Mouse (Mus musculus) T-helper 2 cell (primary cell): ENCODE measurements around the gene Plxnb1.

ENCODE experiments used
- in situ Hi-C: fragments of 300-600 bp; cut with MboI, MseI; formaldehyde crosslinking; loops from one replicate; pipeline ENCODE4 v1.15.1; 2025; ENCODE audit warnings: high pct_unique_total_duplicates

Gene Plxnb1

GRCm38 (mm10) chr9:109059136-109059903, 35.9 kb upstream of the Plxnb1 start, which contains the start of gene Trex1:
Gene Trex1, minus strand, starts transcription at chr9:109059734.
- in situ Hi-C loops, result loop anchor here (25.0 kb wide), 1 partner anchor 1522 kb away; the partner anchor contains the start of genes Cyb561d2, Nprl2, Tmem115 and Zmynd10

- in situ Hi-C loops, result loop anchor here (5.0 to 25.0 kb wide), 2 partner anchors 58 to 1523 kb away; partner anchors contain the start of genes Cyb561d2, Nprl2, Tmem115 and Zmynd10
Observed at GRCm38 (mm10) chr9:109060184-109060897, 34.8 kb upstream of the Plxnb1 start.

DNA sequence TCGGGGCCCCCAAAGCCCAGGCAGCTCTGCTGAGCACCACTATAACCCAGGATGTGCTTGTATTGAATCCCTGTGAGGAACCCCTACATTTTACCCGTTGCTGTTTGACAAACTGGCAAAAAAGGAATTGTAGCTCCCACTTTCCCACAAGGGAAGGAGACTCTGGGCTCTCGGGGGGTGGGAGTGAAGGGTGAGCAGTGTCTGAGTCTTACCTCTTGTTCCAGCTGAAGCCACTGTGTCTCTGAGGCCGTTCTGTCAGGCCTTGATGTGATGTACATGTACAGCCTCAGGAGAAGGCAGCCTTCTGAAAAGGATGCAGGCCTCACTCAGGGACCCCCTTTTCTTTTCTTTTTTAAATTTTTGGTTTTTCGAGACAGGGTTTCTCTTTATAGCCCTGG, 34.3 kb upstream of the Plxnb1 start:
- in situ Hi-C loops, result loop anchor here (5.0 to 25.0 kb wide), 2 partner anchors 59 to 1524 kb away; partner anchors contain the start of genes Cyb561d2, Nprl2, Tmem115 and Zmynd10

DNA sequence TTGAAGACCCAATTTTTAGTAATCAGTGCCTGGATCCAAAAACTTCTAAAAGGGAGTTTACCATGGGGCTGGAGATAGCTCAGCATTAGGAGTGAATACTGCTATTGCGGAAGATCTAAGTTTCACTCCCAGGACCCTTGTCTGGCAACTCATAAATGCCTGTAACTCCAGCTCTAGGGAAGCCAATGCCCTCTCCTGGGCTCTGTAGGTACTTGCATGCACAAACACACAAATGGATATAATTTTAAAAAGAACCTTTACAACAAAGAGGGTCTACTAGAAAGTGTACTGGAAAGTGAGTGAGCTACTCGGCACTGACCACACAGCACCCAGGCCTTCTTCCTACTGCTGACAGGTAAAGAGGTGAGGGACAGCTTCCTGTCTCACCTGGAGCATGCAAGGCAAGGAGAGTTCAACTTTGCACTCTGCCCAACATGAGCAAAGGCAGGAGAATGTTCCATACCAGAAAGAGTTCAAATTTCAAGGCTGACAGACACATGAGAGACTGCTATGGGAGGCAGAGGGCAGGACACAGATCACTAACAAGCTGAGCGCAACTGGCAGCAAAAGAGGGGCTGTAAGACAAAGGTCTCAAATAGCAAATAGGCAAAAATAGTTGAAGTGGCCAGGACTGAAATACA, 27.0 kb upstream of the Plxnb1 start:
- in situ Hi-C loops, result loop anchor here (25.0 kb wide), 1 partner anchor 1531 kb away; the partner anchor contains the start of genes Cyb561d2, Nprl2, Tmem115 and Zmynd10

DNA sequence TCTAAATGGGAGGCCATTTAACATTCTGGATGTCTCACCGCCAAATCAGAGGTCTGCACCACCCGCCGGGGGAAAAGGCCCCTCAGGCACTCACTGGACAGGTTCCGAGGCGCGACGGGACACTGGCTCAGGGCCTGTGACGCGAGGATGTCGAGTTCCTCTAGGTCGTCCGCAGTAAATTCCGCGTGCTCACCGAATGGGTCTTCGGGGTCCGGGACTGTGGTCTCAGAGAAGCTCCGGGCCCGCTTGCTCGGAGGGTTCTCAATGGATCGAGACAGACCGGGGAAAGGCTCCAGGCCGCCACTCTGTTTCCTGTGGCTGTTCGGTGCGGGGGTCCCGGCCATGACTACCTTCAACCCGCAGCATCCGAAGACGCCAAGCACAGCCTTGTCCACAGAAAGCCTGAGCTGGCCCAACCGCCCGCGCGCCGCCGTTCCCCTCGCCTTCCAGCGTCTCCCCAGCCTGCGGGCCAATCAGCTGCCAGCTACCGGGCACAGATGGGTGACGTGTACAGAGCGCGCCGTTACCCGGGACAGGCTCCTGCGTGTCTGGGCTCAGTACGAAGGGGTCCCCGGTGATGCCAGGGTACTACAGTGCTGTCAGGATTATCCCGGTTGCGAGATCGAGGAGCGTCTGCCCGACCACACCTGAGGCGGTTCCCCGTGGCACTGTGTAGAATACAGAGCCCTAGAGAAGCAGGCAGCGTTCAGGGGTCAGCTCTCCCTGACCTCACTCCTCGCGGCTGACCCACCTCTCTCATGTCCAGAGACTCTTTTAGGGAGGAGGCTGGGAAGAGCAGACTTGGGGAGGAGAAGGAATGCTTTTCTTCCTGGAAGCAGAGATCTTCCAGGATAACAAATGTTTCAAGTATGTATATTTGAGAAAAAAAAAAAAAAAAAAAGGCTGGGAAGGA, 21.3 kb upstream of the Plxnb1 start, which contains the start of gene Atrip:
Atrip (minus strand) TSS at position 464 of the 913 bp plus-strand sequence.
- in situ Hi-C loops, result loop anchor here (25.0 kb wide), 1 partner anchor 1537 kb away; the partner anchor contains the start of genes Cyb561d2, Nprl2, Tmem115 and Zmynd10

GRCm38 (mm10) chr9:109080516-109080915, 14.7 kb upstream of the Plxnb1 start:
- in situ Hi-C loops, result loop anchor here (10.0 kb wide), 1 partner anchor 786 kb away; the partner anchor contains the start of genes Amt and Nicn1

DNA sequence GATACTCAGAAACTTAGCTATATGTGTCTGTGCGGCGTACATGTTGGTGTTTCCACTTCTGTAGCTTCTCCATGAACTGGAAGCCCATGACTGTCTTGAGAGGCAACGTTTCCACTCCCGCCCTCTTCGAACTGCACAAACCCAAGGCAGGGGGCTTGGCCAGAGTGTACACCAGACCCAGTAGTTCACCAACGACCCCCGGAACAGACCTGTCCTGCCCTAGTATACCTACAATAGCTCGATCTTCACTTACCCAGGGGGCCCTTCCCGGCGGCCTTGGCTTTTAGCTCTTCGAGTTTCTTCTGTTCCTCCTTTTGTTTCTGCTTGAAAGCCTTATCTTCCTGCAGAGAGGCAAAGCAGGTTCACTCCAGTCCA, 13.5 kb upstream of the Plxnb1 start:
- in situ Hi-C loops, result loop anchor here (10.0 kb wide), 1 partner anchor 787 kb away; the partner anchor contains the start of genes Amt and Nicn1

DNA sequence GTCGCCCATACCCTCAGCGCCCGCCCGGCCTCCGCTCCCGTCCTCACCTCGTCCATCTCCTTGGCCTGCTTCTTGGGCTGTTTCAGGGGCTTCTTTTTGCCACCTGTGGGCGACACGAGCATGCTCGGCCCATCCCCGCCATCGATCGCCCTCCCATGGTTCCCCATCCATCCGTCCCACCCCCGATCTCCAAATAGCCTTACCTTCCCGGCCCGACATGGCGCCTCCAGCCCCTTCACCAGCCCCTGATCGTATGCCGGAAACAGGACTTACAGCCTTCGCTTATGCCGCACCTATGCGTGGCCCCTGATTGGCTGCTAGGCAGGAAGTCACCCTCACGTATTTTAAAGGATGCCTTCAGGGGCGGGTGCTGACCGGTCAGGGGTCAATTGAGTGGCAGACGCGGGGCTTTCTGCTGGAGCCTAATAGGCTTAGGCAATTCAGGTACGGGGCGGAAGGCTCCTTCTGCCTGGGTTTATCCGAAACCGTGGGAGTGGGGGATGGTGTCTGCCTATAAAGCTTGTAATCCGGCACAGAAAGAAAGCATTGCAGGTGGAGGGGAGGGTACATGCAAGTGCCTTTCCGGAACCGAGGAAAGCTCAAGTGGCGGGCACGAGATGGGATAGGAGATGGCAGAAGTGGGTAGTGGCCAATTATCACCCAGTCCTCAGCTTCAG, 12.9 kb upstream of the Plxnb1 start, which contains the start of the genes Ccdc51 and Tma7:
Ccdc51 (plus strand) TSS at position 370 of the 677 bp plus-strand sequence.
Tma7 (minus strand) TSS at position 464 of the 677 bp plus-strand sequence.
- in situ Hi-C loops, result loop anchor here (10.0 kb wide), 1 partner anchor 787 kb away; the partner anchor contains the start of genes Amt and Nicn1

- in situ Hi-C loops, result loop anchor here (10.0 kb wide), 1 partner anchor 790 kb away; the partner anchor contains the start of genes Amt and Nicn1
Observed at GRCm38 (mm10) chr9:109084922-109085321, 10.3 kb upstream of the Plxnb1 start.

GRCm38 (mm10) chr9:109087987-109088386, 7.2 kb upstream of the Plxnb1 start:
- in situ Hi-C loops, result loop anchor here (10.0 kb wide), 1 partner anchor 793 kb away; the partner anchor contains the start of genes Amt and Nicn1

DNA sequence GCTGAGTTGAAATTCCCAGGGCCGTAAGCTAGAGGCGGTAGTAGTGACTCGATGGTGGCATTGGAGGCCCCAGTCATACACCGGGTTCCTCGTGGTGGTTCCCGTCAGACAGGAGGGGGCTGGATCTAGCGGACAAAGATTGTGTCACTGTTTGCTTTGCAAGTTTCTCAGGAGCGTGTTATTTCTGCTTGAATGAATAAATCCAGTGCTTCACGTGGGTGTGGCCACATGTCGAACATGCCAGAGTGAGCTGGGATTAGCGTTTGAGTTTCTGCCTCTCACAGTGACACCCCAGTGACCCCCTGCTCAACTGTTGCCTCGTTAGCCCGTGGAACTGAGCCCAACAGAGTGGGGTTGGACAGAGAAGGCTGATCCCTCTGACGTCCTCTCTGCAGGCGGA, 4.7 kb upstream of the Plxnb1 start:
- in situ Hi-C loops, result no loop called here

DNA sequence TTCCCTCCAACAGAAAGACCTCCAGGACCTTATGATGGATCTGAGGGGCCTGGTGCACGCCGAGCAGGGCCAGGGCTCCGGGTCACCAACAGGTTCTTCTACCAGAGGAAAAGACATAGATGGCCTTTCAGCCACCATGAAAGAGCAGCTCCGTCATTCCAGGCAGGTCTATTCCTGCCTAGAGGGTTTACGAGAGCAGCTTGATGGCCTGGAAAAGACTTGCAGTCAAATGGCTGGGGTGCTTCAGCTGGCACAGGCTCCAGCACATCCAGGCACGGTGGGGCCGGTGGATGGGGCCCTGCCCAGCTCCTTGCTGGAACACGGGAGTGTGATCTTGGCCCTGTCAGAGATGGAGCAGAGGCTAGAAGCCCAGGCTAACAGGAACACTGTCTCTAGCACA, 3.4 kb upstream of the Plxnb1 start:
- in situ Hi-C loops, result no loop called here

- in situ Hi-C loops, result no loop called here
Observed at GRCm38 (mm10) chr9:109092799-109093198, 2.4 kb upstream of the Plxnb1 start.

DNA sequence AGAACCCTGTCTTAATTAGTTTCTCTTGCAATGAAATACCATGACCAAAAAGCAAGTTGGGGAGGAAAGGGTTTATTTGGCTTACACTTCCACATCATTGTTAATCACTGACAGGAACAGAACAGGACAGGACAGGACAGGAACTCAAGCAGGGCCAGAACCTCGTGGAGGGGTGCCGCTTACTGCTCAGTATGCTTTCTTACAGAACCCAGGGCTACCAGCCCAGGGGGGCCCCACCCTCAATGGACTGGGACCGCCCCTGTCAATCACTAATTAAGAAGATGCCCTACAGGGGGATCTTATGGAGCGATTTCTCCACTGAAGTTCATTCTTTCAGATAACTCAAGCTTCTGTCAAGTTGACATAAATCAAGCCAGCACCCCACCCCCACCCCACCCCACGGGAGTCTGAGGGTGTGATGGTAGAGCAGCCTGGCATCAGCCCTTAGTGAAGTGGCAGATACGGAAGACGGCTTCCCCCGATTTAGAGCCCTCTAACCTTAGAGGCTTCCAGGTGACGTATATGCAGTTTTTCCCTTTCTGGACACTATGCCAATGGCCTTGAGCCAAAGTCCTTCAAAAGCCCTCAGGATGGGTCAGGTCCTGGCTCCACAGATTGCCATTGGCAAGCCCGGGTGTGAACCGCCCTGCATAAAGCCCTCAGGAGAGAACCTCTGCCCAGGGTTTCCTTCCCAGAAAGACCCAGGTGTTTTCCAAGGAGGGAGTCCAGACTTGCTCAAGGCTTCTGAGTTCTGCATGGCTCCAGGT, 1.2 kb upstream of the Plxnb1 start:
- in situ Hi-C loops, result no loop called here

- in situ Hi-C loops, result no loop called here
Observed at GRCm38 (mm10) chr9:109094553-109095136, 544 bp upstream of the Plxnb1 start.

- in situ Hi-C loops, result no loop called here
Observed at GRCm38 (mm10) chr9:109096251-109096661, 1.1 kb downstream of the Plxnb1 start.

DNA sequence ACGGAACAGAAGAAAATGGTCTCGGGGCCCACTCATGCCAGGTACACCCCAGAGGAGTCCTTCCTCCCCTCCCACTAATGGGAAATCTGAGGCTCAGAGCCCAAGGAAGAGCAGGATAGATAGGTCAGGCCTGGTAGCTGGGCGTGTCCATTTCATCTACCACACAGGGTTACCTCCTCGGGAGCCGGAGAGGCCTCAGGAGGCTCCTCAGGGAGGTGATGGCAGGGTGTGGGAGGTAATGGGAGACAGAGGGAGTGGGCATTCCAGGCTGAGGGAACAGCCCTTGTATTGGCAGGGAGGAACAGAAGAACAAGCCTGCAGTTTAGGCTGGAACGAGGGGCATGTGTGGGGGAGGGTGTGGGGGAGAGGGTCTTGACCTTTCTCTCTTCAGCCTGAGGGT, 1.7 kb downstream of the Plxnb1 start:
- in situ Hi-C loops, result no loop called here

- in situ Hi-C loops, result no loop called here
Observed at GRCm38 (mm10) chr9:109097291-109097690, 2.1 kb downstream of the Plxnb1 start.
